Mouse (Mus musculus): ENCODE data around the gene Sh2d7. TPM values are rescaled to one million over a fixed set of nuclear protein-coding genes. Genes with fewer than 3 reads are reported as not detected.

Gene Sh2d7
- total and polyA plus RNA-seq, 3 experiments: 0.04 TPM; not detected in 2

GRCm38 (mm10) chr9:54544212-54544953, 5.6 kb downstream of the Sh2d7 start:
- peaks cover 2 to 3% of the 10 kb centered on the region in 2 experiments; a peak in 2 of 4 replicates for H3K4me1 ChIP-seq (ENCODE audit: control insufficient read depth in 1 of 2, insufficient read depth in 2 of 2, low read length in 2 of 2)
- H3K79me2 ChIP-seq (ENCODE audit: control insufficient read depth, insufficient read depth, low read length, poor library complexity): no peaks in the 10 kb centered on the region
- H3K27ac ChIP-seq (ENCODE audit: control insufficient read depth, low read depth, low read length): no peak overlapping the region
- DNase-seq (ENCODE audit: low read depth, low spot score): no peak
- no peak overlapping the region for H3K9ac ChIP-seq (ENCODE audit: control insufficient read depth, low read depth, low read length, poor library complexity, severe bottlenecking)
- no peaks in the 10 kb centered on the region for H3K27me3 ChIP-seq (ENCODE audit: control insufficient read depth in 1 of 2, insufficient read depth in 2 of 2, low read length in 2 of 2)
- no peak overlapping the region for H3K4me3 ChIP-seq (ENCODE audit: control insufficient read depth in 1 of 2, insufficient read depth in 1 of 2, low read depth in 2 of 2, low read length in 2 of 2)
- H3K9me3 ChIP-seq (replicated peaks; ENCODE audit: insufficient read depth, low read length): no peaks in the 10 kb centered on the region
- peaks cover 0 to 3% of the 10 kb centered on the region in 2 experiments; a peak in 1 of 4 replicates for H3K36me3 ChIP-seq (ENCODE audit: control insufficient read depth in 1 of 2, insufficient read depth in 2 of 2, low read length in 2 of 2)
- TF ChIP-seq MYB (IDR thresholded peaks at IDR 0.05; ENCODE audit: low read depth, low read length): no peak
- TF ChIP-seq GATA1 (IDR thresholded peaks at IDR 0.05; ENCODE audit: low read depth, low read length): no peak
- no peak for TF ChIP-seq TCF12 (IDR thresholded peaks at IDR 0.05; ENCODE audit: low read depth, low read length)
- TF ChIP-seq KAT2A (conservative IDR thresholded peaks at IDR 0.05; ENCODE audit: low read depth, low read length): no peak
- no peak for TF ChIP-seq MAZ (IDR thresholded peaks at IDR 0.05; ENCODE audit: low read depth, low read length)
- TF ChIP-seq TAL1 (IDR thresholded peaks at IDR 0.05; ENCODE audit: low read length): no peak
- no peak for TF ChIP-seq ZC3H11A (IDR thresholded peaks at IDR 0.05; ENCODE audit: low read depth, low read length)
- no peak for TF ChIP-seq CHD1 (IDR thresholded peaks at IDR 0.05; ENCODE audit: low read depth, low read length)
- no peak for TF ChIP-seq EP300 (IDR thresholded peaks at IDR 0.05; ENCODE audit: low read depth in 1 of 2, low read length in 2 of 2)
- TF ChIP-seq TBP (IDR thresholded peaks at IDR 0.05; ENCODE audit: low read depth, low read length): no peak
- no peak for TF ChIP-seq MAX (IDR thresholded peaks at IDR 0.05; ENCODE audit: low read length)
- TF ChIP-seq UBTF (IDR thresholded peaks at IDR 0.05; ENCODE audit: borderline replicate concordance, insufficient read depth, low read depth, low read length): no peak
- TF ChIP-seq ZKSCAN1 (IDR thresholded peaks at IDR 0.05; ENCODE audit: low read depth, low read length): no peak
- TF ChIP-seq ETS1 (IDR thresholded peaks at IDR 0.05; ENCODE audit: low read depth, low read length): no peak
- TF ChIP-seq NELFE (IDR thresholded peaks at IDR 0.05; ENCODE audit: low read depth, low read length): no peak

- Histone ChIP-seq H3K36me3 (ENCODE audit: control insufficient read depth in 1 of 2, insufficient read depth in 2 of 2, low read length in 2 of 2) (peaks cover 0 to 3% of the 10 kb centered on the region in 2 experiments; a peak in 1 of 4 replicates), H3K27ac (ENCODE audit: control insufficient read depth, low read depth, low read length) (no peak overlapping the region), H3K27me3 (ENCODE audit: control insufficient read depth in 1 of 2, insufficient read depth in 2 of 2, low read length in 2 of 2) (no peaks in the 10 kb centered on the region), H3K9me3 (replicated peaks; ENCODE audit: insufficient read depth, low read length) (no peaks in the 10 kb centered on the region), H3K4me3 (ENCODE audit: control insufficient read depth in 1 of 2, insufficient read depth in 1 of 2, low read depth in 2 of 2, low read length in 2 of 2) (no peak overlapping the region), H3K4me1 (ENCODE audit: control insufficient read depth in 1 of 2, insufficient read depth in 2 of 2, low read length in 2 of 2) (peaks cover 2 to 3% of the 10 kb centered on the region in 2 experiments; a peak in 2 of 4 replicates), H3K79me2 (ENCODE audit: control insufficient read depth, insufficient read depth, low read length, poor library complexity) (no peaks in the 10 kb centered on the region), H3K9ac (ENCODE audit: control insufficient read depth, low read depth, low read length, poor library complexity, severe bottlenecking) (no peak overlapping the region)
- DNase-seq (ENCODE audit: low read depth, low spot score): no peak
- TF ChIP-seq GATA1 (IDR thresholded peaks at IDR 0.05; ENCODE audit: low read depth, low read length) (no peak), MAFK (IDR thresholded peaks at IDR 0.05; ENCODE audit: borderline replicate concordance, low read depth, low read length) (no peak), JUND (IDR thresholded peaks at IDR 0.05; ENCODE audit: low read depth, low read length) (no peak), NELFE (IDR thresholded peaks at IDR 0.05; ENCODE audit: low read depth, low read length) (no peak), SMC3 (IDR thresholded peaks at IDR 0.05; ENCODE audit: low read depth, low read length) (no peak), E2F4 (IDR thresholded peaks at IDR 0.05; ENCODE audit: borderline replicate concordance, low read depth, low read length) (no peak), MYB (IDR thresholded peaks at IDR 0.05; ENCODE audit: low read depth, low read length) (no peak), POLR2AphosphoS2 (IDR thresholded peaks at IDR 0.05; ENCODE audit: low read length) (no peak), GABPA (IDR thresholded peaks at IDR 0.05; ENCODE audit: low read depth, low read length) (no peak)
These were observed 6.2 kb downstream of the Sh2d7 start for GRCm38 (mm10) chr9:54544954-54545315.

Data from MEL (cell line).